Mouse (Mus musculus): ENCODE results near the gene Nudt21.

The Nudt21 gene

DNA sequence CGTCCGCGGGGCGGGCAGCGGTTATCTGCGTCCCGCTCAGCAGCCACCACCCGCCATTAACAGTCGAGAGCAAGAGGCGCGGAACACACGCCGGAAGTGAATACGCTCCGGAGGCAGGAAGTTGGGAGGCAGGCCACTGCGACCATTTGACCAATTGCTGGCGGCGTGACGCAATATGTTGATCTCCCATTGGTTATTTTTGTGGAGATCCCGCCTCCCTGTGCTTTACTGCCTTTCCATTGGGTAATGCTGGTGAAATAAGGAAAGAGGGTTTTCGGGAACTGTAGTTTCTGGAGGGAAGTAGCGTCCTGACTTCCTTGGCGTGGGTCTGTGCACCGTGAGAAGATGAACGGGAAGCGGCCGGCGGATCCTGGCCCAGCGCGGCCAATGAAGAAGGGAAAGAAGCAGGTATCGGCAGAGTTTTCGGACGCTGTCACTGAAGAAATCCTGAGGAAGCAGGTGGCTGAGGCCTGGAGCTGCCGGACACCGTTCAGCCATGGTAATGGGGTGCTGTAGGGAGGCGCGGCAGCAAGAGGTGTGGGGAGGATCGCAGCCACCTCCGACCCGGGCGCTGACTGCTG lies at the start of gene Nudt21, which contains the start of gene Ogfod1:
TSS of gene Nudt21 (minus strand) at position 88 of the 581 bp plus-strand sequence.
TSS of gene Ogfod1 (plus strand) at position 255 of the 581 bp plus-strand sequence.
- peak; percentile 89 to 92 for DNase-seq

DNA sequence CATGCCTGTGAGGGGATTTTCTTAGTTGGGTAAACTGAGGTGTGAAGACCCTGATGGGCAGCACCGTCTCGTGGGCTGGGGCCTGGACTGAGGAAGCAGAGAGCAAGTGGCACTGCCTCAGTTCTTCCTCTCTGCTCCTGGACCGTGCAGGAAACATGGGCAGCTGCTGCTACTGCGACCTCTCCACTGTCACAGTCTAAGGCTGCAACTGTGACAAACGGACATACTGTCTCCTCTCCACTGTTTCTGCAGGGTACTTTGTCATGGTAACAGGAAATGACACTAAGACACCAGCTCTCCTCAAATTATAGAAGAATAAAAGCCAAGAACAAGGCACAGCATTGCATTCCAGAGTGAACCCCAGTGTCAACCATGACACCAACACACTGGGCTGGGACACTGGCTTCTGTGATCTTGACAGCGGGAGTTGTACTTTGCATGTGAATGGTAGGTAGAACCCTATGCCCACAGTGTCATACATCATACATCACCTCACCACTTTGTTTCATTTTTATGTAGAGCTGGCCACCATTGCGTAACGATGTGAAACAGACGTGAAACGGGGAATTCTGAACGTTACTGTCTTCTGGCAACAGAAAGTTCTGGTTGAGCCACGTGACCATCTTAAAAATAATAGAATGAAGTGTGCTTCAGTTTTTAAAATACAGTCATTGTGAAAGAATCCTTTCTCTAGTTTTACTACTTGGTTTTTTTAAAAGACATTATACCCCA lies 39.8 kb upstream of the Nudt21 start:
- DNase-seq, result no peak

GRCm38 (mm10) chr8:94068793-94069192 lies 32.0 kb upstream of the Nudt21 start:
- no peak for DNase-seq

DNA sequence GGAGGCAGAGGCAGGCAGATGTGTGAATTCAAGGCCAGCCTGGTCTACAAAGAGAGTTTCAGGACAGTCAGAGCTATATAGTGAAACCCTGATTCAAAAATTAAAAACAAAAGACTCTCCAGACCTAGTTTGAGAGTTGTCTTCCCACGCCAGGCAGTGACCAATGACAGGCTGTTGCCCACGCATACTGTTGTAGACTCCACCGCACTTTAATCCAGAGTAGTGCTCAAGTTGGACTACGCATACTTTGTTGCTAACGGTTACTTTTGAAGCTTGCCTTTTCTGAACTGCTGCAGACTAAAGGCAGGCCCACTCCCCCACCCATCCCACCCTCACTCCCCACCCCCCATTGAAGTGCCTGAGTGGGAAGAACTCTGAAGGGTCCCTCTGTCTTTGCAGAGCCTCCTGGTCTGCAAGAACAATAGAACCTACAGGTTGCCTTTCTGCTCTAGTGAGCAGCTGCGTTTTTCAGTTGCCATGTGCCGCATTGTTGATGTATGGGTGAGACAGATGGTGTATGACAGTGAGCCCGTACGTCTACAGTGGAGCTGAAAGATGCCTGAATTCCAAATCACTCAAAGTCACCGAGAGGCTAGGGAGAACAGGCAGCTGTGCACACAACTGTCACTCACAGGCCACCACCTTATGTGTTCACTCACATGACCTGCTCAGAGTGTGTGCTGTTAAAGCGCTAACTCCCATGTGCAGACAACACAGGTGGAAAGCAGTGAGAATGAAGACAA lies 29.5 kb upstream of the Nudt21 start:
- no peak for DNase-seq

GRCm38 (mm10) chr8:94057157-94057854 lies 20.5 kb upstream of the Nudt21 start:
- DNase-seq, result peak in 1 of 2 experiments; percentile 25

DNA sequence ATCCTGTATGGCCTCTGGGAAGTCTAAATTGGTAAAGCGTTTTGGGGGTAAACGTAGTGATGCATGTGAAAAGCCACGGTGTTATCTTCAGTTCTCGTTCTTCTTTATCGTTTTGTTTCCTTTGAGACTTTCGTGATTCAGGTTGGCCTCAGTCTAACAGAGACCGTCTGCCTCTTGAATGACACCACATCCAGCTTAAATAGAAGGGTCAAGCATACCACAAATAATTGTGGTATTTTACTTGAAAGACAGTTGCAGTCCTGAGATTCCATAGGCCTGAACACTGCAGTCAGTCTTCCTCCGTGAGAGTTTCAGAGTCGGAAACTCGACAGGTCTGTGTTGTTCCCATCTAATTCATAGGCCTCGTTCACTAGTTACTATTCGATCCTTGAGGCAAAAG lies 15.9 kb upstream of the Nudt21 start:
- DNase-seq, result no peak

DNA sequence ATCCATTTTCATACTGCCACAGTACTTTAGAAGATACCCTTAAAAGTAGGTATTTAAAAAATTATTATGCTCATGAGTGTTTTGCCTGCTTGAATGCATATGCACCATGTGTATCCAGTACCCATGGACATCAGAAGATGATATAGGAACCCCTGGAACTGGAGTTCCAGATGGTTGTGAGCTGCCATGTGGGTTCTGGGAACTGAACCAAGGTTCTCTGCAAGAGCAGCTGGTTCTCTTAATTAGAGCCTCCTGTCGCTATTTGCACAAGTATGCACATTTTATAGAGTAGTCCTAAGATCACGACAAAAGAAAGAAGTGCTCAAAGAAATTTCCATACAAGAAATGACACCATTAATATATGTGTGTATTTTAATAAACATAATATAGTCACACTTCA lies 11.0 kb upstream of the Nudt21 start:
- no peak for DNase-seq

DNA sequence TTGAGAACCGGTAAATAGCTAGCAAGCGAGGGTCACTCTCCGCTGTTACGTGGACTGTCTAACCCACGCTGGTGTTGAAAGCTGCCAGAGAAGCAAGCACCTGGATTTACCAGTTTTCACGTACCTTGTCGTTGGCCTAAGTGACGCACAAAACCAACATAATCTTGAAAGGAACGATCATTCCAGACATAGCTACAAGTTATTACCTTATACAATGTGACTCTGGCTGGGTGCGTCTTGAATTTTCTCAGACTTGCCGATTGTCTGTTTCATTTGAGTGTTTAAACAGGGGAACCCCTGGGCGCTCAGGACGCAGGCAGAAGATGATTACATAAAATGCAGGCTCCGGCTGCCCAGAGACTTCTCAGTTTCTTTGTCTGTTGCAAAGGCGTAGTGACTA lies 975 bp upstream of the Nudt21 start:
- DNase-seq, result no peak

GRCm38 (mm10) chr8:94036541-94036940 lies 290 bp downstream of the Nudt21 start:
- DNase-seq, result peak; percentile 65 to 72

DNA sequence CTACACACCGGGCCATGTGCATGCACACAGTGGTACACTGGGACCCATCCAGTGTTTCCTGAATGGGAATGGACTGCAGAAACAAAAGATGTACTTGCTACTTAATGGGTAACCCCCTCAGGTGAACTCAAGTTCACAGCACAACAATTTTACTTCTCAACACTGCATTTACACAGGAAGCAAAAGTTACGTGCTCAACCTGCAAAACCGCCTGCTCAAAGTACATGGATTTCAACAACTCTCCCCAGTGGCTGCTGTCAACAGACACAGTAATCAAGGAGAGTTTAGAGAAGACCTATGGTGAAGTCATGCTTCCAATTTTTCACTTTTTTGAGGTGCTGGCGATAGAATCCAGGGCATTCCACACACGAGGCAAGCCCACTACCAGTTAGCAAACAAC lies 1.6 kb downstream of the Nudt21 start:
- no peak for DNase-seq

DNA sequence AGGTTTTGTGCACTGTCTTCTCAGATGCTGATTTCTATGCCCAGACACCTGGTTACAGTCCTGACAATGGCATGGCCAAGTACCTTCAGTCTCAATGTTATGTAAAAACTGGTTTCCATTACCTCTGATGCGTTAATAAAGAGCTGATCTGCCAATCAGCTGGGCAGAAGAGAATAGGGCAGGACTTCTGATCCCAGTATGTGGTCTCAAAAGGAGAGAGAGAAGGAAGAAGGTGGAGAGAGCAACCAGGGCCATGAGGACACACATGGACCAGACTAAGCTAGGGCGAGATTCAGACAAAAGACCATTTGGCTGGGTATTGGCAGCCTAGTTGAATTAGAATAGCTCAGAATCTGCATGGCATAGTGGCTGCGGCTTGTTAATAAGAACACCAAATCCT lies 3.2 kb downstream of the Nudt21 start:
- no peak for DNase-seq

- DNase-seq, result no peak
Measured at GRCm38 (mm10) chr8:94029701-94030100, 7.1 kb downstream of the Nudt21 start.

GRCm38 (mm10) chr8:94023916-94024315 lies 12.9 kb downstream of the Nudt21 start:
- DNase-seq, result no peak

DNA sequence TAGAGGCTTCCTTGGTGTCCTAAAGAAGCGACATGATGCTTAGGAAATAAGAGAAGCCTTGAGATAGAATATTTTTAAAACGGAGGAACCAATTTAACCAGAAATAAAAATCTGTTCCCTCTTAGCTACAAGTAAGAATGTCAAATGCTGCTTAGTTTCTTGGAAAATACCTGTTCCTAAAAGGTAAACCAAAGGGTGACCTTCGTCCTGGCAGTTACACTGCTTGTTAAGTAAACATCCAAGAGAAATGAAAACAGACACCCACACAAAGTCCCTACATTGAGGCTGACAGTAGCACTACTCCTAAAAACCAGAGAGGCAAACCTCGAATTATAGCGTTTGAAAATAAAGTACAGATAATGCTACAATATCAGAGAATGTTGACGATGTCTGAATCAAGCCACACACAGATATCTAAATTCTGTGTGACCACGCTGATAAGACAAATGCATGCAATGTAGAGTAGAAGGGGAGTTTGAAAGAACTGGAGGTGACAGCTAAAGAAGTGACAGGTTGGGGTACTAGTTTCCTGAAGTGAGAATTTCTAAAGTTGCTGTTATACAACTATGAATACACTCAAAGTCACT lies 23.7 kb downstream of the Nudt21 start:
- no peak for DNase-seq

- peak; percentile 65 to 70 for DNase-seq
Measured at GRCm38 (mm10) chr8:94012013-94012951, 24.5 kb downstream of the Nudt21 start, which contains the start of gene Amfr. Amfr (minus strand) TSS chr8:94012842.

- no peak for DNase-seq
Measured at GRCm38 (mm10) chr8:94011076-94012012, 25.5 kb downstream of the Nudt21 start.

DNA sequence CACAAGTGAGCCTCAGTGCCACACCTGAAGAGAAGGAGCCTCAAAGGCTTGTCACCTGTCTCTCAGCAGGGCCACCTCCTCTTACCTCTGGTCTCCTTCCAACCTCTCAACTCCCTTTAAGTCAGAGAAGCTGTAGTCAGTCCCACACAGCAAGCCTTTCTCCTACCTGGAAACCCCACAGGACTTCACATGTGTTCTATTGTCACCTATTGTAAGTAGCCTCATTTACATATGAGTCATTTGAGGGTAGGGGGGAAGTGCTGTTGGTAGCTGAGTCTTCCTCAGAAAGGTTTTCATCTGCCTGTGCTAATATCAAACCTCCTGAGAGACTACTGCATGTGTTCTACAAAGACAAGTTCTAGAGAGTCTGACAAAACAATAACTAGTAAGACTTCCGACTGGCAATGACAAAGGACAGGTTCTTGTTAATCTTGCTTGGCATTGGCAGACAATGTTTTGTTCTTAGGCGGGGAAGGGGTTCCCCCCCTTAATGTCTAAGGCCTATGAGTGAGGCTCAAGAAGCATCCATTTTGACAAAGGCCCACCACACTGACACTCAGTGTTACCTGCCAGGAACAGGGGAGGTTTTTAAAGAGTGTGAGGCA lies 26.6 kb downstream of the Nudt21 start:
- no peak for DNase-seq

DNA sequence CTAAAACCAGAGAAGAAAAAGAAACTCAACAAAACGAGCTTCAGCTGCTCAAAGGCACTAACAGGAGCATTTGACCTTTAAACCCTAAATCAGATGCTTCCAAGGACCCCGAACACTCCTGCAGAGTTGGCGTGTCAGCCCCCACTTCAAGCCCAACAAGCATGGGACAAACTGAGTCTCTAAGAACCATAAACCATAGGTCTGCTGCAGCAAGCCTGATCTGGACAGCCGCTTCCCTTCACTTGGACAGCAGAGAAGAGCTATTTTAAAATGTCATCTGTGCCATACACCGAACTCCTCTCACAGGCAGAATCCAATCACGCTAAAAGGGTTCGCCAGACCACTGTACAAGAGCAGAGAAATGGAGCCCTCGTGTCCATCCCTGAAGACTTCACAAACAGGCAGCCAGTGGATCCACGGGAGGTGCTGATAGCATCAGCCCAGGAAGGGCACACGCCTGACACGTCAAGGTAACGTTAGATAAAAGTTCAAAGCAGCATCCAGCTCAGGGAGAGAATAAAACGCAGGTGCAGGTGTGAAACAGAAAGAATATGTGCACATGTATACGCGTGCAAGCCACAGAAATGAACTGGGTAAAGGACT lies 27.5 kb downstream of the Nudt21 start:
- no peak for DNase-seq

GRCm38 (mm10) chr8:94004139-94004538 lies 32.7 kb downstream of the Nudt21 start:
- DNase-seq, result no peak

Measured in thymus, postnatal 36 days (tissue).